Mouse (Mus musculus): ENCODE data around the gene 2810006K23Rik. TPM values are rescaled to one million over a fixed set of nuclear protein-coding genes. Genes with fewer than 3 reads are reported as not detected.
"Not testable (repeated sequence)": the region's sequence is repeated elsewhere in the genome, so short reads cannot be mapped to it uniquely, and the experiment has no call there.

The 2810006K23Rik gene
- polyA plus RNA-seq (2015; fragmentation: Nextera tagmentation; extraction: Ambion mirVana) = 15.4 and 16.2 TPM in 2 replicates

GRCm38 (mm10) chr5:124327510-124328364 is at the start of gene 2810006K23Rik, which contains the start of gene Mphosph9:
2810006K23Rik (plus strand) TSS chr5:124328089.
Mphosph9 (minus strand) TSS chr5:124327972.
- Histone ChIP-seq H3K9ac (peak within 1 kb of the TSS; percentile 77), H3K4me3 (peak within 1 kb of the TSS; percentile 61), H3K9me3 (no peaks in the 10 kb centered on the region), H3K27me3 (no peaks in the 10 kb centered on the region), H3K36me3 (peaks cover 8% of the 10 kb centered on the region), H3K4me1 (replicated peaks) (peaks cover 24% of the 10 kb centered on the region), H3K4me2 (peak within 1 kb of the TSS; percentile 92), H3K27ac (replicated peaks) (peak within 1 kb of the TSS; percentile 98)
- ATAC-seq (ENCODE audit: low FRiP score, low read depth) = peak; percentile 98
- under 1% methylated on average over 72 of the region's 72 CpGs for WGBS

GRCm38 (mm10) chr5:124282854-124283253 is 45.0 kb upstream of the 2810006K23Rik start:
- no peak for ATAC-seq (ENCODE audit: low FRiP score, low read depth)
- Histone ChIP-seq H3K27ac (replicated peaks) (no peak overlapping the region), H3K9ac (no peak overlapping the region), H3K36me3 (peaks cover 52% of the 10 kb centered on the region), H3K4me2 (no peak overlapping the region), H3K4me1 (replicated peaks) (no peaks in the 10 kb centered on the region), H3K4me3 (no peak overlapping the region), H3K27me3 (no peaks in the 10 kb centered on the region), H3K9me3 (no peaks in the 10 kb centered on the region)
- WGBS = 92% methylated on average over 2 of the region's 2 CpGs

- no peak overlapping the region for H3K9ac ChIP-seq
- H3K36me3 ChIP-seq = peaks cover 59% of the 10 kb centered on the region
- 70% methylated on average over 3 of the region's 3 CpGs for WGBS
Observed at GRCm38 (mm10) chr5:124284330-124284729, 43.6 kb upstream of the 2810006K23Rik start.

GRCm38 (mm10) chr5:124287616-124288247 is 40.2 kb upstream of the 2810006K23Rik start:
- H3K4me1 ChIP-seq (replicated peaks) = no peaks in the 10 kb centered on the region
- ATAC-seq (ENCODE audit: low FRiP score, low read depth) = no peak
- no peak overlapping the region for H3K9ac ChIP-seq
- no peak overlapping the region for H3K4me3 ChIP-seq
- no peaks in the 10 kb centered on the region for H3K9me3 ChIP-seq
- no peak overlapping the region for H3K4me2 ChIP-seq
- peaks cover 79% of the 10 kb centered on the region for H3K36me3 ChIP-seq
- H3K27ac ChIP-seq (replicated peaks) = no peak overlapping the region
- 97% methylated on average over 6 of the region's 6 CpGs for WGBS
- no peaks in the 10 kb centered on the region for H3K27me3 ChIP-seq

More at GRCm38 (mm10) chr5:124284330-124284729, 43.6 kb upstream of the 2810006K23Rik start:
- Histone ChIP-seq H3K9me3 (no peaks in the 10 kb centered on the region), H3K4me3 (no peak overlapping the region), H3K4me1 (replicated peaks) (no peaks in the 10 kb centered on the region), H3K27me3 (no peaks in the 10 kb centered on the region), H3K27ac (replicated peaks) (no peak overlapping the region), H3K4me2 (no peak overlapping the region)
- ATAC-seq (ENCODE audit: low FRiP score, low read depth) = no peak

- Histone ChIP-seq H3K36me3 (peaks cover 85% of the 10 kb centered on the region), H3K27me3 (no peaks in the 10 kb centered on the region), H3K9me3 (no peaks in the 10 kb centered on the region), H3K4me1 (replicated peaks) (no peaks in the 10 kb centered on the region), H3K4me2 (no peak overlapping the region), H3K4me3 (no peak overlapping the region), H3K27ac (replicated peaks) (no peak overlapping the region), H3K9ac (no peak overlapping the region)
- ATAC-seq (ENCODE audit: low FRiP score, low read depth) = no peak
- 90% methylated on average over 4 of the region's 4 CpGs for WGBS
Observed at GRCm38 (mm10) chr5:124290216-124290615, 37.7 kb upstream of the 2810006K23Rik start.

- Histone ChIP-seq H3K4me2 (no peak overlapping the region), H3K4me3 (no peak overlapping the region), H3K9me3 (no peaks in the 10 kb centered on the region), H3K27me3 (no peaks in the 10 kb centered on the region), H3K36me3 (peaks cover 77% of the 10 kb centered on the region), H3K4me1 (replicated peaks) (no peaks in the 10 kb centered on the region), H3K27ac (replicated peaks) (no peak overlapping the region), H3K9ac (no peak overlapping the region)
- no peak for ATAC-seq (ENCODE audit: low FRiP score, low read depth)
- whole genome bisulfite sequencing = 95% methylated on average over 5 of the region's 5 CpGs
Observed at GRCm38 (mm10) chr5:124293967-124294366, 33.9 kb upstream of the 2810006K23Rik start.

GRCm38 (mm10) chr5:124296475-124296874 is 31.4 kb upstream of the 2810006K23Rik start:
- H3K27me3 ChIP-seq = no peaks in the 10 kb centered on the region
- no peak overlapping the region for H3K4me2 ChIP-seq
- H3K9ac ChIP-seq = no peak overlapping the region
- H3K36me3 ChIP-seq = peaks cover 55% of the 10 kb centered on the region
- no peak for ATAC-seq (ENCODE audit: low FRiP score, low read depth)
- H3K27ac ChIP-seq (replicated peaks) = no peak overlapping the region
- 97% methylated on average over 4 of the region's 4 CpGs for WGBS
- no peaks in the 10 kb centered on the region for H3K4me1 ChIP-seq (replicated peaks)
- no peaks in the 10 kb centered on the region for H3K9me3 ChIP-seq
- H3K4me3 ChIP-seq = no peak overlapping the region

- H3K4me3 ChIP-seq; H3K27me3 ChIP-seq; H3K27ac ChIP-seq (replicated peaks); ATAC-seq (ENCODE audit: low FRiP score, low read depth); H3K4me1 ChIP-seq (replicated peaks); H3K9ac ChIP-seq; H3K9me3 ChIP-seq; H3K4me2 ChIP-seq: not testable (repeated sequence)
- H3K36me3 ChIP-seq = peaks cover 44% of the 10 kb centered on the region
- WGBS = 61% methylated on average over 4 of the region's 4 CpGs
Observed at GRCm38 (mm10) chr5:124299307-124299706, 28.6 kb upstream of the 2810006K23Rik start.

- H3K4me2 ChIP-seq = no peak overlapping the region
- ATAC-seq (ENCODE audit: low FRiP score, low read depth) = no peak
- H3K4me1 ChIP-seq (replicated peaks) = no peaks in the 10 kb centered on the region
- H3K4me3 ChIP-seq = no peak overlapping the region
- H3K36me3 ChIP-seq = peaks cover 39% of the 10 kb centered on the region
- no peak overlapping the region for H3K27ac ChIP-seq (replicated peaks)
- no peaks in the 10 kb centered on the region for H3K9me3 ChIP-seq
- H3K27me3 ChIP-seq = no peaks in the 10 kb centered on the region
- WGBS = 83% methylated on average over 4 of the region's 4 CpGs
- H3K9ac ChIP-seq = no peak overlapping the region
Observed at GRCm38 (mm10) chr5:124300132-124300531, 27.8 kb upstream of the 2810006K23Rik start.

- H3K9me3 ChIP-seq; H3K4me1 ChIP-seq (replicated peaks); H3K27ac ChIP-seq (replicated peaks); H3K9ac ChIP-seq; ATAC-seq (ENCODE audit: low FRiP score, low read depth); H3K27me3 ChIP-seq; H3K4me3 ChIP-seq; H3K4me2 ChIP-seq: not testable (repeated sequence)
- WGBS = 92% methylated on average over 6 of the region's 6 CpGs
- H3K36me3 ChIP-seq = peaks cover 44% of the 10 kb centered on the region
Observed at GRCm38 (mm10) chr5:124302853-124303252, 25.0 kb upstream of the 2810006K23Rik start.

- no peak overlapping the region for H3K27ac ChIP-seq (replicated peaks)
- H3K9ac ChIP-seq = no peak overlapping the region
- H3K4me2 ChIP-seq = no peak overlapping the region
- peaks cover 61% of the 10 kb centered on the region for H3K36me3 ChIP-seq
- 82% methylated on average over 10 of the region's 10 CpGs for WGBS
- H3K9me3 ChIP-seq = no peaks in the 10 kb centered on the region
- no peaks in the 10 kb centered on the region for H3K27me3 ChIP-seq
- H3K4me3 ChIP-seq = no peak overlapping the region
- H3K4me1 ChIP-seq (replicated peaks) = no peaks in the 10 kb centered on the region
- ATAC-seq (ENCODE audit: low FRiP score, low read depth) = no peak
Observed at GRCm38 (mm10) chr5:124309155-124309554, 18.7 kb upstream of the 2810006K23Rik start.

GRCm38 (mm10) chr5:124310091-124310490 is 17.8 kb upstream of the 2810006K23Rik start:
- ATAC-seq (ENCODE audit: low FRiP score, low read depth) = no peak
- no peaks in the 10 kb centered on the region for H3K9me3 ChIP-seq
- 97% methylated on average over 11 of the region's 11 CpGs for WGBS
- H3K27ac ChIP-seq (replicated peaks) = no peak overlapping the region
- no peak overlapping the region for H3K4me3 ChIP-seq
- peaks cover 69% of the 10 kb centered on the region for H3K36me3 ChIP-seq
- H3K4me2 ChIP-seq = no peak overlapping the region
- no peak overlapping the region for H3K9ac ChIP-seq
- H3K4me1 ChIP-seq (replicated peaks) = no peaks in the 10 kb centered on the region
- no peaks in the 10 kb centered on the region for H3K27me3 ChIP-seq

All from hindbrain, embryonic 15.5 days (tissue).